Mouse (Mus musculus): ENCODE measurements around the gene Cadm3. TPM values are rescaled to one million over a fixed set of nuclear protein-coding genes. Genes with fewer than 3 reads are reported as not detected.

Gene Cadm3
- polyA plus RNA-seq, 1 experiment from 2014 or later, result 16.0 TPM

DNA sequence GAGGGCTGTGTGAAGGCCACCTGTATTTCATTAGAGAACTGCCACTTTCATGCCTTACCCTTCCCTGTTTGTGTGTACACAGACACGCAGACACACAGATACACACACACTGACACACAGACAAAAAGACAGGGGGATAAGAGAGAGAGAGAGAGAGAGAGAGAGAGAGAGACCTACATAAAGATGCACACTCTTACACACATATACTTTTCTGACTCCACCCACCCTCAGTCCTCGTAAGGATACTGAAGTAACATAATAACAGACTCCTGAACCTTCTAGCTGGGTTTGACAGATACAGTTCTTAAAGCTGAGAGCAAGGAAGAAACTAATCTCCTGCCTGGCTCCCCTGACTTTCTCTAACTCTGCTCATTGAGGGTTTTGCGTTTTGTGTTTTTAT is 21.9 kb upstream of the Cadm3 start:
- H3K4me1 ChIP-seq (replicated peaks; ENCODE audit: control insufficient read depth, insufficient read depth, low read length), result peaks cover 2% of the 10 kb centered on the region; the same call in 1 of the 2 replicates
- DNase-seq (ENCODE audit: low spot score), result no peak
- H3K9ac ChIP-seq (ENCODE audit: low read length), result peak overlapping the region; percentile 24
- peak overlapping the region; percentile 6; the same call in 1 of the 2 replicates for H3K4me3 ChIP-seq (ENCODE audit: low read depth, low read length)
- H3K4me2 ChIP-seq (ENCODE audit: low read depth, low read length, severe bottlenecking), result peak overlapping the region; percentile 31
- H3K9me3 ChIP-seq (ENCODE audit: control insufficient read depth, low read length), result no peaks in the 10 kb centered on the region
- 11% methylated on average over 3 of the region's 3 CpGs for WGBS
- no peaks in the 10 kb centered on the region for H3K27me3 ChIP-seq (ENCODE audit: control insufficient read depth, insufficient read depth, low read length)
- peak; percentile 32; the same call in 1 of the 2 replicates for ATAC-seq (replicated peaks; ENCODE audit: low FRiP score)
- H3K27ac ChIP-seq (ENCODE audit: low read depth, low read length), result peak overlapping the region; percentile 20; the same call in 1 of the 2 replicates
- H3K36me3 ChIP-seq (ENCODE audit: control insufficient read depth, insufficient read depth, low read length), result no peaks in the 10 kb centered on the region; the same call in 1 of the 2 replicates

DNA sequence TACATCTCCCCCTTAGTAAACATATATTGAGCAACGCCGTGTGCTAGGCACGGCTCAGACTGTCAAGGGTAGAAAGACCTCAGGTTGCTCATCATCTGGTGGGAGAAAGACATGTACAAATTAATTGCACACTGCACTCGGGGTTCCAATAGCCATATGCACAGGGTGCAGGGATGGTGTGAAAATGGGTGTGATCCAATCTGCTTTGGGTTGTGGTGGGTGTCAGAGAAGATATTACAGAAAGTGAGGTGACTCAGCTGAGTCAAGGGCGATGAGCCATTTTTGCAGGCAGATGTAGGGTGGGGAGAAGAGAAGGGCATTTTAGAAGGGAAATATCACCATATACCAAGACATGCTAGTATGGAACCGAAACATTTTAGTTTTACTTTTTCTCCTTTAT is 13.9 kb upstream of the Cadm3 start:
- ATAC-seq (replicated peaks; ENCODE audit: low FRiP score) (no peak; the same call in 1 of the 2 replicates), DNase-seq (ENCODE audit: low spot score) (no peak)
- H3K9me3 ChIP-seq (ENCODE audit: control insufficient read depth, low read length), result no peaks in the 10 kb centered on the region
- H3K4me1 ChIP-seq (replicated peaks; ENCODE audit: control insufficient read depth, insufficient read depth, low read length), result no peaks in the 10 kb centered on the region
- H3K4me3 ChIP-seq (ENCODE audit: low read depth, low read length), result no peak overlapping the region
- no peak overlapping the region for H3K4me2 ChIP-seq (ENCODE audit: low read depth, low read length, severe bottlenecking)
- no peak overlapping the region for H3K27ac ChIP-seq (ENCODE audit: low read depth, low read length)
- WGBS, result 90% methylated on average over 6 of the region's 6 CpGs
- H3K36me3 ChIP-seq (ENCODE audit: control insufficient read depth, insufficient read depth, low read length), result no peaks in the 10 kb centered on the region
- H3K27me3 ChIP-seq (ENCODE audit: control insufficient read depth, insufficient read depth, low read length), result no peaks in the 10 kb centered on the region
- H3K9ac ChIP-seq (ENCODE audit: low read length), result no peak overlapping the region

GRCm38 (mm10) chr1:173377380-173378112 is 10.1 kb upstream of the Cadm3 start:
- peak; percentile 64 for ATAC-seq (replicated peaks; ENCODE audit: low FRiP score)
- Histone ChIP-seq H3K4me2 (ENCODE audit: low read depth, low read length, severe bottlenecking) (no peak overlapping the region), H3K27me3 (ENCODE audit: control insufficient read depth, insufficient read depth, low read length) (no peaks in the 10 kb centered on the region), H3K4me3 (ENCODE audit: low read depth, low read length) (no peak overlapping the region), H3K9me3 (ENCODE audit: control insufficient read depth, low read length) (no peaks in the 10 kb centered on the region), H3K4me1 (replicated peaks; ENCODE audit: control insufficient read depth, insufficient read depth, low read length) (no peaks in the 10 kb centered on the region), H3K36me3 (ENCODE audit: control insufficient read depth, insufficient read depth, low read length) (no peaks in the 10 kb centered on the region), H3K9ac (ENCODE audit: low read length) (no peak overlapping the region), H3K27ac (ENCODE audit: low read depth, low read length) (no peak overlapping the region)
- WGBS, result 32% methylated on average over 13 of the region's 13 CpGs
- DNase-seq (ENCODE audit: low spot score), result peak; percentile 61

DNA sequence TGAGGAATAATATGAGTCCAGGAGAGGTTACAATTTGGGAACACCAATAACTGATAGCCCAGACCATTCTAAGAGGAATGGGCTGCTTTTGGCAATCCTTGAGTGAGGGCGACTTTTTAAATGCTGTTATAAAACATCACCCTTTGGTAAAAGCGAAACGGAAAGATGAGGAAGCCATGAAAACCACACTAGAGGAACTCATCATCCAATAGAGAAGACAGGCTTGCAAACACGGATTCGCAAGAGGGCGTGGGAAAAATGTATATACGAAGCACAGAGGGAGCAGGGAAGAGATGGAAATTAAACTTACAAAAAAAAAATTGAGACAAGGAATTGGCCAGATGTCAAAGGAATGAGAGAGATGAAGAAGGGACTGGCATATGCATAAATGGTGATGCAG is 6.5 kb upstream of the Cadm3 start:
- DNase-seq (ENCODE audit: low spot score) (no peak), ATAC-seq (replicated peaks; ENCODE audit: low FRiP score) (no peak)
- Histone ChIP-seq H3K9me3 (ENCODE audit: control insufficient read depth, low read length) (no peaks in the 10 kb centered on the region), H3K36me3 (ENCODE audit: control insufficient read depth, insufficient read depth, low read length) (no peaks in the 10 kb centered on the region), H3K4me3 (ENCODE audit: low read depth, low read length) (no peak overlapping the region), H3K27ac (ENCODE audit: low read depth, low read length) (no peak overlapping the region), H3K4me2 (ENCODE audit: low read depth, low read length, severe bottlenecking) (no peak overlapping the region), H3K9ac (ENCODE audit: low read length) (no peak overlapping the region), H3K27me3 (ENCODE audit: control insufficient read depth, insufficient read depth, low read length) (no peaks in the 10 kb centered on the region), H3K4me1 (replicated peaks; ENCODE audit: control insufficient read depth, insufficient read depth, low read length) (no peaks in the 10 kb centered on the region)
- WGBS, result 89% methylated on average over 7 of the region's 7 CpGs

DNA sequence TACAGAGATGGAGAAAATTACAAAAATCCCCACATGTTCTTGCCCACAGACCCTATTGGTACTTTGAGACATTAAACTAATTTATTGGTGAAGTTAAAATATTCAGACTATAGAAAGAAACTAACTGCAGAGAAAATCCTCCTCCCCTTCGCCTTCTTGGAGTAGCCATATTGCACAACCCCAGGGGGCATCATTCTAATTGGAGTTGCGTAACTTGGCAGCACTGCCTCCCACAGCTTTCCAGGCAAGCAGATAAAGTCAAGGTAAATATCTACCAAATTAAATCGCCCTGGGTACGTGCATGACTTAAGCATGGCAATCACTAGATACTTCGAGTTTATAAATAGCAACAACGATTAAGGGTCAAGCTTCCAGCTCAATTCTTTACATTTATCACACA is 4.1 kb upstream of the Cadm3 start:
- no peaks in the 10 kb centered on the region for H3K9me3 ChIP-seq (ENCODE audit: control insufficient read depth, low read length)
- ATAC-seq (replicated peaks; ENCODE audit: low FRiP score), result no peak

DNA sequence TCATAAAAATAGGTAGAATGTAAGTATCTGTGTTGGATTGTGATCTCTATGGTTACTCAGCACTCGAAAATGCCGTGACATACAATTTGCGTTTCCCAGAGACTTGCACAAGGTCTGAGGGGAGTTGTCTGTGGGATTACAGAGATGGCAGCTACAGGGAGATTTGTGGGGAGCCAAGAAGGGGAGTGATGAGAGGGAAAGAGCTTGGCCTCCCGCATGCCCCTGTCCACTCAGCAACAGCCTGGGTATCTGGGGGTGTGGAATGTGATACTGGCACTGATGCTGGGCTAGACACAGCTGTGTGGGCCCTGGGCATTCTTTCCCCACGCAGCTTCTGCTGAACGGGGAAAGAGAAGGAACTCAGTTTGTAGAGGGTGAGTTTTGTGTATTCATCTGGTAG is 3.0 kb upstream of the Cadm3 start:
- no peaks in the 10 kb centered on the region for H3K9me3 ChIP-seq (ENCODE audit: control insufficient read depth, low read length)
- no peaks in the 10 kb centered on the region for H3K27me3 ChIP-seq (ENCODE audit: control insufficient read depth, insufficient read depth, low read length)
- no peak overlapping the region for H3K9ac ChIP-seq (ENCODE audit: low read length)
- no peak for ATAC-seq (replicated peaks; ENCODE audit: low FRiP score)
- no peak overlapping the region for H3K4me2 ChIP-seq (ENCODE audit: low read depth, low read length, severe bottlenecking)
- no peak overlapping the region for H3K27ac ChIP-seq (ENCODE audit: low read depth, low read length)
- H3K4me3 ChIP-seq (ENCODE audit: low read depth, low read length), result no peak overlapping the region
- no peak for DNase-seq (ENCODE audit: low spot score)
- no peaks in the 10 kb centered on the region; the same call in 1 of the 2 replicates for H3K4me1 ChIP-seq (replicated peaks; ENCODE audit: control insufficient read depth, insufficient read depth, low read length)
- WGBS, result 75% methylated on average over 6 of the region's 6 CpGs
- no peaks in the 10 kb centered on the region for H3K36me3 ChIP-seq (ENCODE audit: control insufficient read depth, insufficient read depth, low read length)

More for the DNA sequence above, 4.1 kb upstream of the Cadm3 start:
- Histone ChIP-seq H3K27ac (ENCODE audit: low read depth, low read length) (no peak overlapping the region), H3K4me1 (replicated peaks; ENCODE audit: control insufficient read depth, insufficient read depth, low read length) (no peaks in the 10 kb centered on the region), H3K4me2 (ENCODE audit: low read depth, low read length, severe bottlenecking) (no peak overlapping the region), H3K27me3 (ENCODE audit: control insufficient read depth, insufficient read depth, low read length) (no peaks in the 10 kb centered on the region), H3K9ac (ENCODE audit: low read length) (no peak overlapping the region), H3K36me3 (ENCODE audit: control insufficient read depth, insufficient read depth, low read length) (no peaks in the 10 kb centered on the region), H3K4me3 (ENCODE audit: low read depth, low read length) (no peak overlapping the region)
- no peak for DNase-seq (ENCODE audit: low spot score)
- 80% methylated on average over 6 of the region's 6 CpGs for WGBS

- Histone ChIP-seq H3K4me2 (ENCODE audit: low read depth, low read length, severe bottlenecking) (no peak overlapping the region), H3K9ac (ENCODE audit: low read length) (no peak overlapping the region), H3K36me3 (ENCODE audit: control insufficient read depth, insufficient read depth, low read length) (no peaks in the 10 kb centered on the region), H3K27ac (ENCODE audit: low read depth, low read length) (no peak overlapping the region), H3K4me1 (replicated peaks; ENCODE audit: control insufficient read depth, insufficient read depth, low read length) (no peaks in the 10 kb centered on the region; the same call in 1 of the 2 replicates), H3K27me3 (ENCODE audit: control insufficient read depth, insufficient read depth, low read length) (no peaks in the 10 kb centered on the region), H3K9me3 (ENCODE audit: control insufficient read depth, low read length) (no peaks in the 10 kb centered on the region), H3K4me3 (ENCODE audit: low read depth, low read length) (no peak overlapping the region)
- 68% methylated on average over 2 of the region's 2 CpGs for WGBS
- ATAC-seq (replicated peaks; ENCODE audit: low FRiP score) (no peak), DNase-seq (ENCODE audit: low spot score) (no peak)
Measured at GRCm38 (mm10) chr1:173369611-173370010, 2.1 kb upstream of the Cadm3 start.

- DNase-seq (ENCODE audit: low spot score), result no peak
- Histone ChIP-seq H3K27ac (ENCODE audit: low read depth, low read length) (0 out of 2 replicates have a peak overlapping the region, but pooled peaks have one; percentile 53), H3K36me3 (ENCODE audit: control insufficient read depth, insufficient read depth, low read length) (no peaks in the 10 kb centered on the region), H3K4me2 (ENCODE audit: low read depth, low read length, severe bottlenecking) (peak overlapping the region; percentile 84), H3K9ac (ENCODE audit: low read length) (peak overlapping the region; percentile 81), H3K4me3 (ENCODE audit: low read depth, low read length) (peak overlapping the region; percentile 80), H3K9me3 (ENCODE audit: control insufficient read depth, low read length) (no peaks in the 10 kb centered on the region), H3K4me1 (replicated peaks; ENCODE audit: control insufficient read depth, insufficient read depth, low read length) (no peaks in the 10 kb centered on the region; the same call in 1 of the 2 replicates), H3K27me3 (ENCODE audit: control insufficient read depth, insufficient read depth, low read length) (no peaks in the 10 kb centered on the region)
- peak; percentile 61 for ATAC-seq (replicated peaks; ENCODE audit: low FRiP score)
- WGBS, result under 1% methylated on average over 31 of the region's 31 CpGs
Measured at GRCm38 (mm10) chr1:173366701-173367355, 667 bp downstream of the Cadm3 start.

All from forebrain, embryonic 11.5 days (tissue).